Mouse (Mus musculus): ENCODE data around the gene Rab30. TPM values are rescaled to one million over a fixed set of nuclear protein-coding genes. Genes with fewer than 3 reads are reported as not detected.

The Rab30 gene
- polyA plus RNA-seq (2015; fragmentation: Nextera tagmentation; extraction: Ambion mirVana), result 18.6 and 21.1 TPM in 2 replicates

DNA sequence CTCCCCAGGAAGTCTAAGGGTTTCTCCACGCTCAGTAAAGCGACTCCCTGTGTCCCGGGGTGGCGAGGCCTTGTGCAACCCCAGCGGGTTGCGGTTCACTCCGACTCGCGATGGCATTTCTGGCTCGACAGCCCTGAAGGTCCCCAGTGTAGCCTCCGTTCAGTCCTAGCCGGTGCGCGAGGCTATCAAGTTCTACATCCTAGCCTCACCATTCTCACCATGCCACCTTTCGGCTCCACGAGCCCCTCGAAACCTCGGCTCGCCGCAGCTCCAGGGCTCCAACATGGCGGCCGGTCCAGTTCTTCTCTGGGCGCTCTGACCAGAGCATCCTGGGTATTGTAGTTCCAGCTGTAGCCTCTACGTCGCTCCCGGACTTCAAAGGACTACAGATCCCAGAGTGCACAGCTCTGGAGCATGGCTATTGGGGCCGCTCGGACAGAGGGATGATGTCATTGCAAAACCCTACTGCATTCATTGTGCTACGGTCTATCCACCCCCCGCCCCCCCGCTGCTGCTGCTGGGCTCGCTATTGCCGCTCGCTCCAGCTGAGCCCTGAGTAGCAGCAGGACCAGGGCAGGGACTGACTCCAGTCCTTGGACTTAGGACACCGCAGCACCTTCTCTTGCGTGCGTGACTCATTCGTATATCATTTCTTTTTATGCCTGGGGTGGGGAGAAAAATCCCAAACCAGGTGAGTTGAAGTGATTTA is at the start of gene Rab30:
Rab30 (plus strand) TSS at position 452 of the 709 bp plus-strand sequence.
- Histone ChIP-seq H3K36me3 (0 out of 2 replicates have a peak, but pooled peaks cover 3% of the 10 kb centered on the region), H3K4me2 (peak within 1 kb of the TSS; percentile 77), H3K9me3 (no peaks in the 10 kb centered on the region), H3K9ac (peak within 1 kb of the TSS; percentile 87), H3K4me1 (replicated peaks) (peaks cover 51% of the 10 kb centered on the region), H3K27ac (replicated peaks) (peak within 1 kb of the TSS; percentile 94), H3K4me3 (peak within 1 kb of the TSS; percentile 73), H3K27me3 (no peaks in the 10 kb centered on the region)
- ATAC-seq (ENCODE audit: low FRiP score, low read depth), result peak; percentile 100
- WGBS, result under 1% methylated on average over 38 of the region's 38 CpGs

DNA sequence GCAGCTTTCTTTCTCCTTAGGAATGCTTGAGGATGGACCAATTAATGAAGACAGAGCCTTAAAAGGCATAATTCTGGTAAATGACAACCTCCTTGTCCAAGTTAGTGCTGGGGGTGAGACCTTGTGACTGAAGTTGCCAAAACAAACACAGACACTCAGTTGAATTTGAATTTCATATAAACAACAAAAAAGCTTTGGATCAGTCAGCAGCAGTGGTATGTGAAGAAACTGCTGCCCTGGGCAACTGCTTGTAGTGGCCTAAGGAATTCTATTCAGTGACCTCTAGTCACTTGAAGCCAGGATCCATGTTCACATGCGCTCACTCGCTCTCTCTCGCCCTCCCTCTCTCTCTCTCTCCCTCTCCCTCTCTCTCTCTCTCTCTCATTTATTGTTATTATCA is 45.0 kb upstream of the Rab30 start:
- no peaks in the 10 kb centered on the region for H3K27me3 ChIP-seq
- WGBS, result 60% methylated on average over 3 of the region's 3 CpGs

DNA sequence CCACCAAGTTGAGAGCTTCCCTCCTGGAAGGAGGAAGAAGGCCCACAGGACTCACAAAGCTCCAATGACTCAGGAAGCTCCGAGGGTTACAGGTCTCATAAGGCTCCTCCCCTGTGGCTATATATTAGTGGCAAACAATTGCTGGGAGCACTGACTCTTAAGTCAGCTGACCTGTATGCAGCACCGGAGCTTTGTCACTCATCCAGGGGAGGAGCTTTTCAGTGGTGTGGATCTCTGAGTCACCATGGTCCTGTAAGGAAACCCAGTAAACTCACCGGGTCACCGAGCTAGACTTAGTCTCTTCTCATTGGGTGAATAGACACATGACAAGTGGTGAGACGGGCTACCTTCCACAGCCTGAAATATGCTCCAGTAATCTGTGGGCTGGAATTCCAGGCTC is 42.6 kb upstream of the Rab30 start:
- H3K4me1 ChIP-seq (replicated peaks), result no peaks in the 10 kb centered on the region
- 82% methylated on average over 5 of the region's 5 CpGs for WGBS
- no peak overlapping the region for H3K4me2 ChIP-seq
- H3K9me3 ChIP-seq, result no peaks in the 10 kb centered on the region
- H3K36me3 ChIP-seq, result no peaks in the 10 kb centered on the region
- no peaks in the 10 kb centered on the region for H3K27me3 ChIP-seq
- H3K4me3 ChIP-seq, result no peak overlapping the region
- H3K27ac ChIP-seq (replicated peaks), result no peak overlapping the region
- no peak for ATAC-seq (ENCODE audit: low FRiP score, low read depth)
- H3K9ac ChIP-seq, result no peak overlapping the region

More for the DNA sequence above, 45.0 kb upstream of the Rab30 start:
- Histone ChIP-seq H3K27ac (replicated peaks) (no peak overlapping the region), H3K36me3 (no peaks in the 10 kb centered on the region), H3K4me3 (no peak overlapping the region), H3K4me2 (no peak overlapping the region), H3K9me3 (no peaks in the 10 kb centered on the region), H3K9ac (no peak overlapping the region), H3K4me1 (replicated peaks) (no peaks in the 10 kb centered on the region)
- ATAC-seq (ENCODE audit: low FRiP score, low read depth), result no peak

DNA sequence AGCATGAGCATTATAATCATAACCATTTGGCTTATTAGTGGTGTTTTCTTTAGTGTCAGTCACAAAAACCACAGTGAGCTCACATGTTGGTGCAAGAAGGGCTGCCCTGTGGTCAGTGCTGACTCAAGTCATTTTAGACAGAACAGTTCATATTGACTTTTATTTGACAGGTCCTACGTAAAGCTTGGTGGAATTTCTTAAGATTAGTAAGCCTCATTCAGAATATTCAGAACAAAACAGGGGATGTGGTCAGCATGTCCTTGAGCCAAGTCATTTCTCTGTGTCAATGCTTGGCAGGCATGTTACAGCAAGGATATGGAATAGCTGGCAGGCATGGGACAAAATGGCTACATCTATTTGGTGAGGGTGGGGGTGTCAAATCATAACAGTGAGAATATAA is 37.7 kb upstream of the Rab30 start:
- Histone ChIP-seq H3K27ac (replicated peaks) (no peak overlapping the region), H3K9me3 (no peaks in the 10 kb centered on the region), H3K4me1 (replicated peaks) (no peaks in the 10 kb centered on the region), H3K36me3 (no peaks in the 10 kb centered on the region), H3K4me2 (no peak overlapping the region), H3K9ac (no peak overlapping the region), H3K4me3 (no peak overlapping the region), H3K27me3 (no peaks in the 10 kb centered on the region)
- no peak for ATAC-seq (ENCODE audit: low FRiP score, low read depth)
- WGBS, result 80% methylated on average over 1 of the region's 1 CpGs

DNA sequence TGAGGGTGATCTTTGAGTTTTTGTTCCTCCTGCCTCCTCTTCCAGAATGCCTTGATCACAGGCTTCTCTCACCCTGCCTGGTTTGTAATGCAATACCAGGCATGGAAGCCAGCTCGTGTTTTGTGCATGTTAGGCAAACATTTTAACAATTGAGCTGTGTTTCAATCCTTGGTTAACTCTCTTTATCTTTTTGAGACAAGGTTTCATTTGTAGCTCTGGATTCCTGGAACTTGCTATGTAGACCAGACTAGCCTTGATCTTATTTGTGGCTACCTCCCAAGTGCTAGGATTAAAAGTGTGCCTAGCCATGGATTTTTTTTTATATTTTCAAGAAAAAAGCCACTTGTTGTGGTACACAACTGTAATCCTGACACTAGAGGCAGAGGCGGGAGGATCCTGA is 35.9 kb upstream of the Rab30 start:
- Histone ChIP-seq H3K4me1 (replicated peaks) (no peaks in the 10 kb centered on the region), H3K27me3 (no peaks in the 10 kb centered on the region), H3K9ac (no peak overlapping the region), H3K27ac (replicated peaks) (no peak overlapping the region), H3K36me3 (no peaks in the 10 kb centered on the region), H3K9me3 (no peaks in the 10 kb centered on the region), H3K4me3 (no peak overlapping the region), H3K4me2 (no peak overlapping the region)
- WGBS, result 82% methylated on average over 2 of the region's 2 CpGs
- ATAC-seq (ENCODE audit: low FRiP score, low read depth), result no peak

DNA sequence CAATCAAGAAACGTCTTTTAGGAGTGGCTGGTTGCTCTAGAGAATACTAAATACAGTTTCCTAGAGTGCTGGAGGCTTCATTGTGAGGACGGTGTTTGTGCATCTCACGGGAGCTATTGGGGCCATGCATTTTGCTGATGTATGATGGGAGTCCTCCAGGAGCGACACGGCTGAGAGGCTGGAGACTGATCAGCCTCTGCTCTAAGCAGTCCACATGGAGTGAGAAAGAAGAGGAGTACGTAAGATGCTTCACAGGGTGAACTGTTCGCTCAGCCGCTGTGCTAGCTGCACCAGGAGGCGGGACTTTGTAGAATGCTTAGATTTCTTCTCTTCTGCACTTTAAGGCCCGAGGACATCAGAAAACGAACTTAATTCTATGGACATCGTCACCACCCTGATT is 34.7 kb upstream of the Rab30 start:
- Histone ChIP-seq H3K27me3 (no peaks in the 10 kb centered on the region), H3K27ac (replicated peaks) (no peak overlapping the region), H3K36me3 (no peaks in the 10 kb centered on the region), H3K4me3 (no peak overlapping the region), H3K9ac (no peak overlapping the region), H3K9me3 (no peaks in the 10 kb centered on the region), H3K4me2 (no peak overlapping the region), H3K4me1 (replicated peaks) (no peaks in the 10 kb centered on the region)
- WGBS, result 65% methylated on average over 12 of the region's 12 CpGs
- no peak for ATAC-seq (ENCODE audit: low FRiP score, low read depth)

DNA sequence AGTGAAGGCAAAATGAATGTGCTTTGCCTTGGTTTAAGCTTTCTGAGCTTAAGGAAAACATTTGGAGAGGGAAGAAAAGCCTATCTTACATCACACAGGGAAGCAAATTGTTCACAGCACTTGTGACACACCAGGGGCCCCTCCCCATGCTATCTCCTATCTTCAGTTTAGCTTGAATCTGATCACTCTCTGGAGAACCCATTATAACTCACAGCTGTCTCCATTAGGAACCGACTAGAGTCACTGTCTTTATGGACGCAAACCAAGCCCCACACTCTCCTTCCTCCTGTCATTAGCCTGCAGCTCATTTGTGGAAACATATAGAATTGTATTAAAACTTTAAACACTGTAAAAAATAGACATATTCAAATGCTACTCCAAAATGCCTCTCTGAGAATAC is 31.8 kb upstream of the Rab30 start:
- WGBS, result 50% methylated on average over 2 of the region's 2 CpGs
- H3K27me3 ChIP-seq, result no peaks in the 10 kb centered on the region
- no peak overlapping the region for H3K4me2 ChIP-seq
- ATAC-seq (ENCODE audit: low FRiP score, low read depth), result no peak
- H3K27ac ChIP-seq (replicated peaks), result no peak overlapping the region
- H3K4me3 ChIP-seq, result no peak overlapping the region
- H3K4me1 ChIP-seq (replicated peaks), result no peaks in the 10 kb centered on the region
- H3K9me3 ChIP-seq, result no peaks in the 10 kb centered on the region
- H3K36me3 ChIP-seq, result no peaks in the 10 kb centered on the region
- H3K9ac ChIP-seq, result no peak overlapping the region

DNA sequence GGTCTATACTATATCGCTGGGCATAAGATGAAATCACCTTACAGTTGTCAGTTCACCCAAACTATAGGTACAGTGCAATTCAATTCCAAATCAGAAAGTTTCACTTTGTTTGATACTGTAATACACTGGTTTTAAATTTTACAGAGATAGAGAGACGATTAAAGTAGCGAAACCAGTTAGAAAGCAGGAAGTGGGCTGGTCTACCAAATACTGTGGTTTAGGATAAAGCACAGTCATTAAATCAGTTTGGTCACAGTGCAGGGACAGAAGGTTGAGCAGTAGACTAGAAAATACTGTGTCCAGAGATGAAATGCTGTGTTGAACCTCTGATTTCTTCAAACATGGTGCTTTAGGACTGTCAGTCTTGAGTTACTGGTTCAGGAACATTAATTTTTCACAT is 29.8 kb upstream of the Rab30 start:
- H3K4me2 ChIP-seq, result no peak overlapping the region
- ATAC-seq (ENCODE audit: low FRiP score, low read depth), result no peak
- 90% methylated on average over 3 of the region's 3 CpGs for WGBS

DNA sequence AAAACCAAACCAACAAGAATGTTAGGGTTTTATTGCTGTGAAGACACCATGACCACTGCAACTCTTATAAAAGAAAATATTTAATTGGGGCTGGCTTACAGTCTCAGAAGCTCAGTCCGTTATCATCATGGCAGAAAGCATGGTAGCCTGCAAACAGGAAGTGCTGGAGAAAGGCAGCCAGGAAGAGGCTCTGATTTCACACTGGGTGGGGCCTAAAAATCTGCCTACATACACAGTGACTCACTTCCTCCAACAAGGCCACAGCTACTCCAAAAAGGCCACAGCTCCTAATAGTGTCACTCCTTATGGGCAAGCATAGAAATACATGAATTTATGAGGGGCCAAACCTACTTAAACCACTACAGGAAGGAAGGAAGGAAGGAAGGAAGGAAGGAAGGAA is 26.3 kb upstream of the Rab30 start:
- Histone ChIP-seq H3K27me3 (no peaks in the 10 kb centered on the region), H3K4me1 (replicated peaks) (no peaks in the 10 kb centered on the region), H3K4me2 (no peak overlapping the region), H3K27ac (replicated peaks) (no peak overlapping the region), H3K36me3 (no peaks in the 10 kb centered on the region), H3K9me3 (no peaks in the 10 kb centered on the region), H3K9ac (no peak overlapping the region), H3K4me3 (no peak overlapping the region)
- WGBS, result 97% methylated on average over 1 of the region's 1 CpGs
- ATAC-seq (ENCODE audit: low FRiP score, low read depth), result no peak

More for the DNA sequence above, 29.8 kb upstream of the Rab30 start:
- H3K4me1 ChIP-seq (replicated peaks), result no peaks in the 10 kb centered on the region
- no peak overlapping the region for H3K27ac ChIP-seq (replicated peaks)
- H3K9me3 ChIP-seq, result no peaks in the 10 kb centered on the region
- H3K4me3 ChIP-seq, result no peak overlapping the region
- H3K36me3 ChIP-seq, result no peaks in the 10 kb centered on the region
- no peak overlapping the region for H3K9ac ChIP-seq
- no peaks in the 10 kb centered on the region for H3K27me3 ChIP-seq

DNA sequence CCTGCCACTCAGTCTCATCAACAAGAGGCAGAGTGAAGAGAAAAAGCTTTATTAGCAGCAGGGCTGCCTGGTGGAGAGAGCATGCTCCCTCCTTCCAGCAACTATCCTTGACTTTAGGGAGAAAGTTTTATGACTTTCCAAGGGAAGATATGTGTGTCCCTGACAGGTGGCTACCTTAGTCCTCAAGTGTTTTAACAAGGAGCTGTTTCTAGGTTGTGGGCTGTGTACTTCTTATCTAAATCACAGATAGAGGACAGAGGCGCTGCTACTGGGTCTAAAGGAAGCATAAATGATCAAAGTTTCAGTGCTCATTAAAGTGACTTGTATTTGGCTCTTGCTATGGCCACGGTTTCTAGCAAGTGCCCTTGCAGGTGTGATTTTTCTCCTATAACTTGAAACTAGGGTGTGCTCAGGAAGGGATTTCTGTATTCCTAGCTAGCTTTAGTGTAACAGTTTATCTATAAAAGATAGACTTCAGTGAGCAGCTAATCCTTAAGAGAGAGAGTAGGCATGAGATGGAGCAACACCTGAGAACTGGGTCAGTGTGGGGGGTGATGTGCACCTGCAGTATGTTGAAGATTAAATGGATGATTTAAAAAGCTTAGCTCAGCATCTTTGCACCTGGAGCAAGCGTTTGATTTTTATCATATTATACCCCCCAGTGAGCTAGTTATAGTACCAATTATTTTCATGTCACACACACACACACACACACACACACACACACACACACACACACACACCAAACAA is 21.1 kb upstream of the Rab30 start:
- H3K36me3 ChIP-seq, result no peaks in the 10 kb centered on the region
- no peak for ATAC-seq (ENCODE audit: low FRiP score, low read depth)

DNA sequence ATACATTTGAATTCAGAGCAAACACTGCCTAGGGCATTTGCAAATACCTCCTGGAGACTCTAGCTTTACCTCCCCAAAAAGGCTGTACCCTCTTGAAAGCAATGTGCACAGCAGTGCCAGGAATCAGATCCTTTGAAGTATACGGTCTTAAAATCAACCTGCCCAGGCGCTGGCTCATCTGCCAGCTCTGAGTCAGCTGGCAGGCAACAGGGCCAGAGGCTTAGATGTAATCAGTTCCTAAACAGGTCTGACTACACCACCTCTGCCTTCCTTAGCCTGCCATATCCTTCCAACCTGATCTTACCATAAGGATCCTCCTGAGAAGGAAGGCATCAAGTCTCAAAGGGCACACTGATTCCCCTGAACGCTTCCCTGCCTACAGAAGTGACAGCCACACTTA is 17.7 kb upstream of the Rab30 start:
- Histone ChIP-seq H3K36me3 (no peaks in the 10 kb centered on the region), H3K4me1 (replicated peaks) (no peaks in the 10 kb centered on the region), H3K4me3 (no peak overlapping the region), H3K4me2 (no peak overlapping the region), H3K27me3 (no peaks in the 10 kb centered on the region), H3K9ac (no peak overlapping the region), H3K9me3 (no peaks in the 10 kb centered on the region), H3K27ac (replicated peaks) (no peak overlapping the region)
- ATAC-seq (ENCODE audit: low FRiP score, low read depth), result no peak
- WGBS, result 37% methylated on average over 3 of the region's 3 CpGs

More for the DNA sequence above, 21.1 kb upstream of the Rab30 start:
- no peak overlapping the region for H3K4me2 ChIP-seq
- WGBS, result 66% methylated on average over 3 of the region's 3 CpGs
- H3K27ac ChIP-seq (replicated peaks), result no peak overlapping the region
- H3K4me1 ChIP-seq (replicated peaks), result no peaks in the 10 kb centered on the region
- no peaks in the 10 kb centered on the region for H3K27me3 ChIP-seq
- no peak overlapping the region for H3K4me3 ChIP-seq
- H3K9ac ChIP-seq, result no peak overlapping the region
- no peaks in the 10 kb centered on the region for H3K9me3 ChIP-seq

DNA sequence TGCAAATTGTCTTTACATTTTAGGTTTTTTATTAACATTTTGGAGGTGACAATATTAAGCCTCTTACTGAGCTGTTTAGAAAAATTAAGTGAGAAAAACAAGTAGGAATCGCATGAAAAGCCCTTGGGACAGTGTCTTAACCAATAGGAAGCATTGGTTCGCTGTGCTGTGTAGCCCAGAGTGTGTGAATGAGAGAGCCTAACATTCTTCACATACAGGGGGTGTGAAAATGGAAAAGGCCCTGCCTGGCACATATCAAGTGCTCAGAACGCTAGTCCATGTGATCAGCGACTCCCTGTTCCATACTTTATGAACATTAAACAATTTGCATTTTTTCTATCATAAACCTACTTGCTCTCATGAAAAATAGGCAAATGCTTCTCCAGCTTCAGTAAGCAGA is 17.1 kb upstream of the Rab30 start:
- WGBS, result 72% methylated on average over 4 of the region's 4 CpGs
- Histone ChIP-seq H3K4me2 (no peak overlapping the region), H3K27ac (replicated peaks) (no peak overlapping the region), H3K4me1 (replicated peaks) (no peaks in the 10 kb centered on the region), H3K9me3 (no peaks in the 10 kb centered on the region), H3K9ac (no peak overlapping the region), H3K36me3 (no peaks in the 10 kb centered on the region), H3K4me3 (no peak overlapping the region), H3K27me3 (no peaks in the 10 kb centered on the region)
- ATAC-seq (ENCODE audit: low FRiP score, low read depth), result no peak

Data from hindbrain, embryonic 15.5 days (tissue).